Mouse (Mus musculus) limb, embryonic 11.5 days (tissue): ENCODE data around the gene Ptar1. TPM values are rescaled to one million over a fixed set of nuclear protein-coding genes. Genes with fewer than 3 reads are reported as not detected.
A peak's percentile ranks its signal among the peaks of the same experiment; 100 is the strongest.

ENCODE experiments used
- ATAC-seq: fragments of 200-750 bp; cut with Nextera tagmentation; 2 replicates; pipeline ENCODE4 v1.8.0; 2017; ENCODE audit warnings: low read depth; ENCODE audit not compliant: insufficient number of reproducible peaks, low FRiP score, low TSS enrichment
- DNase-seq: peaks from one replicate; pipeline ENCODE4 v3.0.0-alpha.2; 2015; ENCODE audit warnings: low spot score
- H3K27ac ChIP-seq: fragments of 300-500 bp; sonication (generic); replicated peaks from 2 replicates; pipeline ENCODE4 v1.5.1; 2014; ENCODE audit warnings: low read depth, mild to moderate bottlenecking, low read length
- H3K27me3 ChIP-seq: fragments of 300-500 bp; sonication (generic); 2 replicates; pipeline ENCODE4 v1.6.1; 2014; ENCODE audit warnings: mild to moderate bottlenecking, low read length, mixed read lengths; ENCODE audit not compliant: control insufficient read depth, insufficient read depth
- H3K36me3 ChIP-seq: fragments of 300-500 bp; sonication (generic); 2 replicates; pipeline ENCODE4 v1.6.1; 2014; ENCODE audit warnings: mild to moderate bottlenecking, low read length, moderate library complexity, mixed read lengths; ENCODE audit not compliant: control insufficient read depth, insufficient read depth
- H3K4me1 ChIP-seq: fragments of 300-500 bp; sonication (generic); 2 replicates; pipeline ENCODE4 v1.6.1; 2014; ENCODE audit warnings: low read length, mixed read lengths; ENCODE audit not compliant: control insufficient read depth, insufficient read depth
- H3K4me2 ChIP-seq: fragments of 300-500 bp; sonication (generic); 2 replicates; pipeline ENCODE4 v1.6.1; 2014; ENCODE audit warnings: low read depth, mild to moderate bottlenecking, moderate library complexity; ENCODE audit not compliant: severe bottlenecking
- H3K4me3 ChIP-seq: fragments of 300-500 bp; sonication (generic); 2 replicates; pipeline ENCODE4 v1.5.1; 2014; ENCODE audit warnings: low read depth, low read length
- H3K9ac ChIP-seq: fragments of 300-500 bp; sonication (generic); 2 replicates; pipeline ENCODE4 v1.6.1; 2014; ENCODE audit warnings: mild to moderate bottlenecking, low read length
- H3K9me3 ChIP-seq: fragments of 300-500 bp; sonication (generic); 2 replicates; pipeline ENCODE4 v1.6.1; 2016; ENCODE audit warnings: low read length; ENCODE audit not compliant: control insufficient read depth
- WGBS: fragments of 180-500 bp; shearing (Covaris S2); extraction: QIAGEN DNeasy Blood & Tissue Kit; methylation state at CpG from one replicate; pipeline ENCODE4 v1.1.7; 2014; 5-methylcytosine and 5-hydroxymethylcytosine counted together
- polyA plus RNA-seq: library from polyadenylated mRNA; unstranded; fragments of >200 nt; fragmentation: Nextera tagmentation; extraction: Ambion mirVana; gene quantifications from 2 replicates; pipeline ENCODE4 v1.2.1, GENCODE M21; 2014

Ptar1 gene
- polyA plus RNA-seq, 1 experiment from 2014 or later, result 7.3 TPM

- Histone ChIP-seq H3K27ac (no peak overlapping the region), H3K9me3 (no peaks in the 10 kb centered on the region), H3K4me1 (no peaks in the 10 kb centered on the region), H3K36me3 (peaks cover 8% of the 10 kb centered on the region; the same call in 1 of the 2 replicates), H3K9ac (no peak overlapping the region), H3K27me3 (no peaks in the 10 kb centered on the region), H3K4me2 (no peak overlapping the region), H3K4me3 (no peak overlapping the region)
- DNase-seq (no peak), ATAC-seq (no peak)
- WGBS, result 86% methylated on average over 4 of the region's 4 CpGs
These were observed 11.9 kb downstream of the Ptar1 start for GRCm38 (mm10) chr19:23699131-23699530.

DNA sequence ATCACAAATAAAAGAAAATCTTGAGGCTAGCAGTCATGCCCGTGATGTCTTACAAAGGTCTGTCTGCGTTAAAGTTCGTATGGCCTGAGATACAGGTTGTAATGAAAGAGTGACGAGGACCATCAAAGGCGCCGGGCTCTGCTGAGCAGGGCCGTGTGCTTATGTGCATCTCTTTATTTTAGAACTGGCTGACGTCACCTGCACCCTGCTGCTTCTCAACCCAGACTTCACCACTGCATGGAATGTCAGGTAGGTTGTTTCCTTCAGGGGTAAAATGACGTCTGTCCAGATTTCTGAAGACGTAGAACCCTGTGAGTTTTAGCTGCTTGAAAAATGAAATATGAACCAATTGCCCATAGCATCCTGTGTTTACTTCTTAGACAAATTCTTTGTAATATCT is 15.7 kb downstream of the Ptar1 start:
- H3K4me3 ChIP-seq, result no peak overlapping the region
- H3K4me1 ChIP-seq, result no peaks in the 10 kb centered on the region
- DNase-seq (no peak), ATAC-seq (no peak)
- H3K27me3 ChIP-seq, result no peaks in the 10 kb centered on the region
- no peak overlapping the region for H3K9ac ChIP-seq
- WGBS, result 90% methylated on average over 10 of the region's 10 CpGs
- no peak overlapping the region for H3K4me2 ChIP-seq
- H3K36me3 ChIP-seq, result peaks cover 6% of the 10 kb centered on the region
- H3K9me3 ChIP-seq, result no peaks in the 10 kb centered on the region
- no peak overlapping the region for H3K27ac ChIP-seq

DNA sequence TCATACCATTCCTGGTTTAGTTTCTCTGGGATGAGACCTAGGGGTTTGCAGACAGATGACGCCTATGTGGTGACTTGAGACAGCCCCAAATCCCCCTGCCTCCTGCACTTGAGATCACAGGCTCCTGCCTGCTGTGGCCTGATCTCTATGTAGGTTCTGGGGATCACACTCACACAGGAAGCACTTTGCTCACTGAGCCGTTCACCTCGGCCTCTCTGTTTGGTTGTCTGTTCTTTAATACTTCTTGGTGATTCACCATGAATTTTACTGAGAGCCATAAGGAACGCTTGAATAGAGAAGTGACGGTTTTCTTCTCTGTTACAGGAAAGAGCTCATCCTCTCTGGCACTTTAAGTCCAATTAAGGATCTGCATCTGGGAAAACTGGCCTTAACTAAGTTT is 18.2 kb downstream of the Ptar1 start:
- no peaks in the 10 kb centered on the region for H3K27me3 ChIP-seq
- H3K9ac ChIP-seq, result no peak overlapping the region
- peaks cover 5% of the 10 kb centered on the region for H3K36me3 ChIP-seq

DNA sequence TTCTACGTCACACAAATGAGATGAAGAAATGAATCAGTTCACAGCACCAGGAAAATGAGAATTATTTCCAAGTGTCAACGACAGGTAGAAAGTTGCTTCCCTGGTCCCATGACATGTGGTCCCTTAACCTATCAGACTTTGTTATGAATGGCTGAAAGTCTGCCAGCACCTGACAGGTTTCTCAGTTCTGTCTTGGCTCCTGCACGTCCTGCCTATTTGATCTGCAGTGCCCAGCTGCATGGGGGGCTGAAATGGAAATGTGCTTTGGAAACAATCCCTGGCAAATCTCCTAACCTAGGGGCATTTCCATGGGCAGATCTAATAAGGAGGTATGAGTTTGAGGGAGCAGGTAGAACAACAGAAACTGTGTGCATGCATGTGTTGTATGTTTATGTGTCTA is 59.3 kb downstream of the Ptar1 start:
- 77% methylated on average over 3 of the region's 3 CpGs for WGBS
- no peak overlapping the region for H3K4me2 ChIP-seq
- H3K4me1 ChIP-seq, result no peaks in the 10 kb centered on the region
- H3K36me3 ChIP-seq, result no peaks in the 10 kb centered on the region
- no peak overlapping the region for H3K9ac ChIP-seq
- no peaks in the 10 kb centered on the region for H3K9me3 ChIP-seq
- no peaks in the 10 kb centered on the region for H3K27me3 ChIP-seq
- DNase-seq (no peak), ATAC-seq (no peak)
- H3K4me3 ChIP-seq, result no peak overlapping the region
- no peak overlapping the region for H3K27ac ChIP-seq

More for the DNA sequence above, 18.2 kb downstream of the Ptar1 start:
- H3K27ac ChIP-seq, result no peak overlapping the region
- H3K4me3 ChIP-seq, result no peak overlapping the region
- WGBS, result 91% methylated on average over 5 of the region's 5 CpGs
- ATAC-seq (no peak), DNase-seq (no peak)
- no peak overlapping the region for H3K4me2 ChIP-seq
- no peaks in the 10 kb centered on the region for H3K4me1 ChIP-seq
- no peaks in the 10 kb centered on the region for H3K9me3 ChIP-seq

GRCm38 (mm10) chr19:23757011-23757410 is 69.8 kb downstream of the Ptar1 start:
- Histone ChIP-seq H3K27me3 (peaks cover 15% of the 10 kb centered on the region), H3K9ac (no peak overlapping the region), H3K4me2 (no peak overlapping the region), H3K27ac (no peak overlapping the region), H3K9me3 (no peaks in the 10 kb centered on the region), H3K36me3 (no peaks in the 10 kb centered on the region), H3K4me1 (no peaks in the 10 kb centered on the region), H3K4me3 (no peak overlapping the region)
- DNase-seq (no peak), ATAC-seq (no peak)
- WGBS, result 15% methylated on average over 7 of the region's 7 CpGs

GRCm38 (mm10) chr19:23757961-23758553 is 70.8 kb downstream of the Ptar1 start:
- no peak overlapping the region for H3K27ac ChIP-seq
- H3K27me3 ChIP-seq, result peaks cover 15% of the 10 kb centered on the region
- ATAC-seq (peak; percentile 74; the same call in 1 of the 2 replicates), DNase-seq (peak; percentile 98)
- H3K4me3 ChIP-seq, result peak overlapping the region; percentile 66
- H3K9me3 ChIP-seq, result no peaks in the 10 kb centered on the region
- WGBS, result under 1% methylated on average over 40 of the region's 40 CpGs
- H3K36me3 ChIP-seq, result no peaks in the 10 kb centered on the region
- H3K9ac ChIP-seq, result peak overlapping the region; percentile 74
- no peaks in the 10 kb centered on the region for H3K4me1 ChIP-seq
- H3K4me2 ChIP-seq, result peak overlapping the region; percentile 85

GRCm38 (mm10) chr19:23758554-23759321 is 71.5 kb downstream of the Ptar1 start, which contains the start of gene Apba1:
Gene Apba1 (plus strand): TSS chr19:23758887.
- WGBS, result under 1% methylated on average over 61 of the region's 98 CpGs
- no peak within 1 kb of the TSS for H3K27ac ChIP-seq
- peak within 1 kb of the TSS; percentile 66 for H3K4me3 ChIP-seq
- peak within 1 kb of the TSS; percentile 85 for H3K4me2 ChIP-seq
- DNase-seq, result peak; percentile 74
- no peaks in the 10 kb centered on the region for H3K9me3 ChIP-seq
- peak; percentile 81 for ATAC-seq
- H3K27me3 ChIP-seq, result peaks cover 15% of the 10 kb centered on the region
- peak within 1 kb of the TSS; percentile 74 for H3K9ac ChIP-seq
- no peaks in the 10 kb centered on the region for H3K36me3 ChIP-seq
- H3K4me1 ChIP-seq, result no peaks in the 10 kb centered on the region

DNA sequence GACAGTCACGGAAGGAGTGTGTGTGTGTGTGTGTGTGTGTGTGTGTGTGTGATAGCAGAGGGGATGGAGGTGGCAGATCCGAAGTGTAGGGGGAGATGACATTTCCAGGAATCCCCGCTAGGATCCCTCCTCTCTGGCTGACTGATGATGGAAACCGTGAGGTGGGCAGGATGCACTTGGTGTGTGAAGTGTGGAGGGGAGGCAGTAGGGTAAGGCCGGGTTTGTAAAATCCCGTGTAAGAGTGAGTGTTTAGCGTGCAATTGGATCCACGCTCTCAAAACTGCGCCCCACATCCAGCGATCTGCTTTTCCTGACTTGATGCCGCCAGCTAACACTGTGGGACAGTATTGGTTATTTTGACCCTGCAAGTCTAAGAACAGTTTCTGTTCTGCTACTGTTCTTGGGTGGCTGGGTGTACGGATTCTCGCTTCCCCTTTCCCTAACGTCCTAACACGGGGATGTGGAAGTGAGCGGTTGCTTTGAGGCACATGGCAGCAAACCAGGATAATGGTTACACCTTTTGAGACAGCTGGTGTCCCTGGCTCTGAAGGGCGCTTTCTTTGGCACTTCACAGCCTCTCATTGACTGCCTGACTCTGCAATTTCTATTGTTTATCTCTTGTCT is 72.2 kb downstream of the Ptar1 start:
- H3K9me3 ChIP-seq, result no peaks in the 10 kb centered on the region
- DNase-seq, result peak; percentile 35
- 2% methylated on average over 17 of the region's 17 CpGs for WGBS
- no peak overlapping the region; the same call in 1 of the 2 replicates for H3K9ac ChIP-seq
- peak overlapping the region; percentile 85 for H3K4me2 ChIP-seq
- H3K36me3 ChIP-seq, result no peaks in the 10 kb centered on the region
- peaks cover 15% of the 10 kb centered on the region for H3K27me3 ChIP-seq
- no peaks in the 10 kb centered on the region for H3K4me1 ChIP-seq
- peak; percentile 19; the same call in 1 of the 2 replicates for ATAC-seq
- H3K27ac ChIP-seq, result no peak overlapping the region
- H3K4me3 ChIP-seq, result peak overlapping the region; percentile 66
